Mouse (Mus musculus): ENCODE results near the gene Zdhhc19. TPM values are rescaled to one million over a fixed set of nuclear protein-coding genes. Genes with fewer than 3 reads are reported as not detected.

Gene Zdhhc19
- polyA plus RNA-seq, 1 experiment from 2014 or later = not detected

- Histone ChIP-seq H3K27me3 (ENCODE audit: control insufficient read depth, insufficient read depth, low read length) (no peaks in the 10 kb centered on the region), H3K36me3 (ENCODE audit: control insufficient read depth, insufficient read depth, low read length) (peaks cover 3% of the 10 kb centered on the region), H3K9ac (ENCODE audit: low read length) (no peak overlapping the region), H3K27ac (ENCODE audit: low read depth, low read length) (no peak overlapping the region), H3K4me1 (ENCODE audit: control insufficient read depth, insufficient read depth, low read length) (no peaks in the 10 kb centered on the region), H3K4me3 (ENCODE audit: low read depth, low read length) (no peak overlapping the region), H3K9me3 (ENCODE audit: control insufficient read depth, low read length) (no peaks in the 10 kb centered on the region), H3K4me2 (ENCODE audit: low read depth) (no peak overlapping the region)
- ATAC-seq (ENCODE audit: insufficient read depth, low FRiP score, low TSS enrichment) (no peak), DNase-seq (ENCODE audit: low spot score) (no peak)
- WGBS = 67% methylated on average over 4 of the region's 4 CpGs
Measured at GRCm38 (mm10) chr16:32460518-32460917, 35.5 kb upstream of the Zdhhc19 start.

- DNase-seq (ENCODE audit: low spot score) (no peak), ATAC-seq (ENCODE audit: insufficient read depth, low FRiP score, low TSS enrichment) (no peak)
- no peaks in the 10 kb centered on the region for H3K27me3 ChIP-seq (ENCODE audit: control insufficient read depth, insufficient read depth, low read length)
- no peak overlapping the region for H3K4me3 ChIP-seq (ENCODE audit: low read depth, low read length)
- no peak overlapping the region for H3K4me2 ChIP-seq (ENCODE audit: low read depth)
- 94% methylated on average over 5 of the region's 5 CpGs for WGBS
- no peak overlapping the region for H3K27ac ChIP-seq (ENCODE audit: low read depth, low read length)
- H3K9me3 ChIP-seq (ENCODE audit: control insufficient read depth, low read length) = no peaks in the 10 kb centered on the region
- H3K4me1 ChIP-seq (ENCODE audit: control insufficient read depth, insufficient read depth, low read length) = no peaks in the 10 kb centered on the region
- peaks cover 3% of the 10 kb centered on the region for H3K36me3 ChIP-seq (ENCODE audit: control insufficient read depth, insufficient read depth, low read length)
- no peak overlapping the region for H3K9ac ChIP-seq (ENCODE audit: low read length)
Measured at GRCm38 (mm10) chr16:32461713-32462112, 34.4 kb upstream of the Zdhhc19 start.

GRCm38 (mm10) chr16:32462950-32463349, 33.1 kb upstream of the Zdhhc19 start:
- peaks cover 3% of the 10 kb centered on the region for H3K36me3 ChIP-seq (ENCODE audit: control insufficient read depth, insufficient read depth, low read length)
- DNase-seq (ENCODE audit: low spot score) (no peak), ATAC-seq (ENCODE audit: insufficient read depth, low FRiP score, low TSS enrichment) (no peak)
- no peaks in the 10 kb centered on the region for H3K4me1 ChIP-seq (ENCODE audit: control insufficient read depth, insufficient read depth, low read length)
- H3K9ac ChIP-seq (ENCODE audit: low read length) = no peak overlapping the region
- no peak overlapping the region for H3K27ac ChIP-seq (ENCODE audit: low read depth, low read length)
- H3K4me3 ChIP-seq (ENCODE audit: low read depth, low read length) = no peak overlapping the region
- H3K9me3 ChIP-seq (ENCODE audit: control insufficient read depth, low read length) = no peaks in the 10 kb centered on the region
- H3K27me3 ChIP-seq (ENCODE audit: control insufficient read depth, insufficient read depth, low read length) = no peaks in the 10 kb centered on the region
- 93% methylated on average over 16 of the region's 16 CpGs for WGBS
- no peak overlapping the region for H3K4me2 ChIP-seq (ENCODE audit: low read depth)

- 70% methylated on average over 2 of the region's 2 CpGs for WGBS
- no peak for ATAC-seq (ENCODE audit: insufficient read depth, low FRiP score, low TSS enrichment)
- H3K4me3 ChIP-seq (ENCODE audit: low read depth, low read length) = no peak overlapping the region
- H3K36me3 ChIP-seq (ENCODE audit: control insufficient read depth, insufficient read depth, low read length) = peaks cover 3% of the 10 kb centered on the region
- H3K27me3 ChIP-seq (ENCODE audit: control insufficient read depth, insufficient read depth, low read length) = no peaks in the 10 kb centered on the region
- no peaks in the 10 kb centered on the region for H3K9me3 ChIP-seq (ENCODE audit: control insufficient read depth, low read length)
- no peak overlapping the region for H3K9ac ChIP-seq (ENCODE audit: low read length)
- no peaks in the 10 kb centered on the region for H3K4me1 ChIP-seq (ENCODE audit: control insufficient read depth, insufficient read depth, low read length)
- H3K4me2 ChIP-seq (ENCODE audit: low read depth) = no peak overlapping the region
- no peak for DNase-seq (ENCODE audit: low spot score)
- H3K27ac ChIP-seq (ENCODE audit: low read depth, low read length) = no peak overlapping the region
Measured at GRCm38 (mm10) chr16:32463426-32463825, 32.6 kb upstream of the Zdhhc19 start.

- H3K36me3 ChIP-seq (ENCODE audit: control insufficient read depth, insufficient read depth, low read length) = peaks cover 3% of the 10 kb centered on the region
Measured at GRCm38 (mm10) chr16:32464908-32465307, 31.2 kb upstream of the Zdhhc19 start.

GRCm38 (mm10) chr16:32468488-32468887, 27.6 kb upstream of the Zdhhc19 start:
- no peak overlapping the region for H3K27ac ChIP-seq (ENCODE audit: low read depth, low read length)
- no peak for ATAC-seq (ENCODE audit: insufficient read depth, low FRiP score, low TSS enrichment)
- H3K4me2 ChIP-seq (ENCODE audit: low read depth) = no peak overlapping the region
- no peak for DNase-seq (ENCODE audit: low spot score)
- peaks cover 6% of the 10 kb centered on the region; the same call in 1 of the 2 replicates for H3K36me3 ChIP-seq (ENCODE audit: control insufficient read depth, insufficient read depth, low read length)
- no peaks in the 10 kb centered on the region for H3K9me3 ChIP-seq (ENCODE audit: control insufficient read depth, low read length)
- no peak overlapping the region for H3K9ac ChIP-seq (ENCODE audit: low read length)
- H3K4me3 ChIP-seq (ENCODE audit: low read depth, low read length) = no peak overlapping the region
- WGBS = 79% methylated on average over 3 of the region's 3 CpGs
- H3K4me1 ChIP-seq (ENCODE audit: control insufficient read depth, insufficient read depth, low read length) = no peaks in the 10 kb centered on the region
- H3K27me3 ChIP-seq (ENCODE audit: control insufficient read depth, insufficient read depth, low read length) = no peaks in the 10 kb centered on the region

More at GRCm38 (mm10) chr16:32464908-32465307, 31.2 kb upstream of the Zdhhc19 start:
- DNase-seq (ENCODE audit: low spot score) = no peak
- no peak for ATAC-seq (ENCODE audit: insufficient read depth, low FRiP score, low TSS enrichment)
- Histone ChIP-seq H3K4me2 (ENCODE audit: low read depth) (no peak overlapping the region), H3K9me3 (ENCODE audit: control insufficient read depth, low read length) (no peaks in the 10 kb centered on the region), H3K27me3 (ENCODE audit: control insufficient read depth, insufficient read depth, low read length) (no peaks in the 10 kb centered on the region), H3K27ac (ENCODE audit: low read depth, low read length) (no peak overlapping the region), H3K4me3 (ENCODE audit: low read depth, low read length) (no peak overlapping the region), H3K9ac (ENCODE audit: low read length) (no peak overlapping the region), H3K4me1 (ENCODE audit: control insufficient read depth, insufficient read depth, low read length) (no peaks in the 10 kb centered on the region)
- 0% methylated on average over 1 of the region's 1 CpGs for WGBS

GRCm38 (mm10) chr16:32469404-32470105, 26.5 kb upstream of the Zdhhc19 start:
- no peak for ATAC-seq (ENCODE audit: insufficient read depth, low FRiP score, low TSS enrichment)
- Histone ChIP-seq H3K4me3 (ENCODE audit: low read depth, low read length) (no peak overlapping the region), H3K9me3 (ENCODE audit: control insufficient read depth, low read length) (no peaks in the 10 kb centered on the region), H3K27ac (ENCODE audit: low read depth, low read length) (no peak overlapping the region), H3K36me3 (ENCODE audit: control insufficient read depth, insufficient read depth, low read length) (0 out of 2 replicates have a peak, but pooled peaks cover 2% of the 10 kb centered on the region), H3K9ac (ENCODE audit: low read length) (no peak overlapping the region), H3K4me1 (ENCODE audit: control insufficient read depth, insufficient read depth, low read length) (no peaks in the 10 kb centered on the region), H3K4me2 (ENCODE audit: low read depth) (no peak overlapping the region), H3K27me3 (ENCODE audit: control insufficient read depth, insufficient read depth, low read length) (no peaks in the 10 kb centered on the region)
- no peak for DNase-seq (ENCODE audit: low spot score)
- 84% methylated on average over 5 of the region's 5 CpGs for WGBS

- 0 out of 2 replicates have a peak, but pooled peaks cover 2% of the 10 kb centered on the region for H3K36me3 ChIP-seq (ENCODE audit: control insufficient read depth, insufficient read depth, low read length)
- no peak overlapping the region for H3K9ac ChIP-seq (ENCODE audit: low read length)
- H3K9me3 ChIP-seq (ENCODE audit: control insufficient read depth, low read length) = no peaks in the 10 kb centered on the region
- no peaks in the 10 kb centered on the region for H3K4me1 ChIP-seq (ENCODE audit: control insufficient read depth, insufficient read depth, low read length)
- DNase-seq (ENCODE audit: low spot score) (no peak), ATAC-seq (ENCODE audit: insufficient read depth, low FRiP score, low TSS enrichment) (no peak)
- 70% methylated on average over 7 of the region's 7 CpGs for WGBS
- H3K27me3 ChIP-seq (ENCODE audit: control insufficient read depth, insufficient read depth, low read length) = no peaks in the 10 kb centered on the region
- H3K4me3 ChIP-seq (ENCODE audit: low read depth, low read length) = no peak overlapping the region
- no peak overlapping the region for H3K4me2 ChIP-seq (ENCODE audit: low read depth)
- H3K27ac ChIP-seq (ENCODE audit: low read depth, low read length) = no peak overlapping the region
Measured at GRCm38 (mm10) chr16:32472276-32473015, 23.6 kb upstream of the Zdhhc19 start.

- ATAC-seq (ENCODE audit: insufficient read depth, low FRiP score, low TSS enrichment) = no peak
- H3K9me3 ChIP-seq (ENCODE audit: control insufficient read depth, low read length) = no peaks in the 10 kb centered on the region
- H3K27me3 ChIP-seq (ENCODE audit: control insufficient read depth, insufficient read depth, low read length) = no peaks in the 10 kb centered on the region
- H3K9ac ChIP-seq (ENCODE audit: low read length) = no peak overlapping the region
- DNase-seq (ENCODE audit: low spot score) = no peak
- H3K27ac ChIP-seq (ENCODE audit: low read depth, low read length) = no peak overlapping the region
- H3K4me2 ChIP-seq (ENCODE audit: low read depth) = no peak overlapping the region
- H3K4me1 ChIP-seq (ENCODE audit: control insufficient read depth, insufficient read depth, low read length) = no peaks in the 10 kb centered on the region
- H3K36me3 ChIP-seq (ENCODE audit: control insufficient read depth, insufficient read depth, low read length) = no peaks in the 10 kb centered on the region
- no peak overlapping the region for H3K4me3 ChIP-seq (ENCODE audit: low read depth, low read length)
- 85% methylated on average over 6 of the region's 6 CpGs for WGBS
Measured at GRCm38 (mm10) chr16:32477315-32477714, 18.8 kb upstream of the Zdhhc19 start.
